In genomic region chr2:174478746-174479145, GRCm38 (mm10) we compare ENCODE assay signal across 22 mouse cellular contexts. TPM values are rescaled to one million over a fixed set of nuclear protein-coding genes. Genes with fewer than 3 reads are reported as not detected.
"Had no signal": no experiment of that assay in that cellular context is flagged by ENCODE, and none has a peak within 500 bp of the region (broad histone marks: within the 10 kb centered on the region; RNA-seq: fewer than 3 reads in every experiment).

No protein-coding gene starts in this region.

- H3K27me3 ChIP-seq: kidney, embryonic 15.5 days; limb, embryonic 12.5 days; limb, embryonic 15.5 days; midbrain, embryonic 12.5 days; midbrain, embryonic 15.5 days; neural tube, embryonic 12.5 days; neural tube, embryonic 15.5 days had no signal

- H3K4me1 ChIP-seq: kidney, embryonic 15.5 days; limb, embryonic 12.5 days; midbrain, embryonic 12.5 days; midbrain, embryonic 15.5 days; neural tube, embryonic 12.5 days; neural tube, embryonic 15.5 days had no signal

- H3K9me3 ChIP-seq: kidney, embryonic 15.5 days; limb, embryonic 12.5 days; limb, embryonic 15.5 days; midbrain, embryonic 12.5 days; midbrain, embryonic 15.5 days; neural tube, embryonic 12.5 days; neural tube, embryonic 15.5 days had no signal

- H3K9ac ChIP-seq: kidney, embryonic 15.5 days; limb, embryonic 12.5 days; limb, embryonic 15.5 days; liver, embryonic 14.5 days; liver, postnatal 0 days; midbrain, embryonic 12.5 days; midbrain, embryonic 15.5 days; neural tube, embryonic 12.5 days; neural tube, embryonic 15.5 days had no signal

- H3K4me2 ChIP-seq: kidney, embryonic 15.5 days; limb, embryonic 12.5 days; limb, embryonic 15.5 days; liver, embryonic 11.5 days; midbrain, embryonic 12.5 days; midbrain, embryonic 15.5 days; neural tube, embryonic 12.5 days; neural tube, embryonic 15.5 days had no signal

- ATAC-seq: liver, postnatal 0 days; midbrain, embryonic 15.5 days had no signal

- H3K4me3 ChIP-seq: kidney, embryonic 15.5 days; left cerebral cortex, adult 2 months; limb, embryonic 12.5 days; limb, embryonic 15.5 days; midbrain, embryonic 12.5 days; midbrain, embryonic 15.5 days; neural tube, embryonic 12.5 days; neural tube, embryonic 15.5 days had no signal

- DNase-seq: kidney, adult 11 months; kidney, adult 8-10 months; kidney, postnatal 10 days; kidney, postnatal 36 days; layer of hippocampus, postnatal 36 days; left cerebral cortex, postnatal 4 days; liver, postnatal 0 days; right cerebral cortex, adult 18-20 months; right cerebral cortex, postnatal 25 days; spleen, adult 18-20 months; thymus, postnatal 25 days had no signal

- H3K36me3 ChIP-seq: kidney, embryonic 15.5 days; limb, embryonic 12.5 days; limb, embryonic 15.5 days; midbrain, embryonic 12.5 days; midbrain, embryonic 15.5 days; neural tube, embryonic 12.5 days; neural tube, embryonic 15.5 days had no signal

- H3K27ac ChIP-seq: kidney, embryonic 15.5 days; left cerebral cortex, adult 2 months; limb, embryonic 12.5 days; limb, embryonic 15.5 days; liver, embryonic 14.5 days; midbrain, embryonic 12.5 days; midbrain, embryonic 15.5 days; neural tube, embryonic 12.5 days; neural tube, embryonic 15.5 days had no signal

RNA-seq across cellular contexts. Expression of gene Tubb1, which starts 28.3 kb away (rescaled TPM):
- total RNA-seq: layer of hippocampus, postnatal 10 days; layer of hippocampus, postnatal 36 days; left cerebral cortex, adult 2 months; left cerebral cortex, postnatal 4 days had no signal
